Mouse (Mus musculus) liver, postnatal 0 days (tissue): ENCODE results near the gene Dock8.

Source experiments
- CTCF ChIP-seq: sonication (generic); IDR thresholded peaks from 2 replicates; pipeline ENCODE4 v1.5.1; 2016; ENCODE audit warnings: antibody characterized with exemption, low read depth
- EP300 ChIP-seq: IDR thresholded peaks from 2 replicates; pipeline ENCODE4 v1.6.1; 2016; ENCODE audit warnings: antibody characterized with exemption, low read depth, mild to moderate bottlenecking

GRCm38 (mm10) chr19:25006686-25007085, 7.4 kb downstream of the Dock8 start:
- TF ChIP-seq CTCF (no peak), EP300 (no peak)
